Mouse (Mus musculus) lung, adult 2 months (tissue): ENCODE results near the gene Fank1.

Experiments used
- CTCF ChIP-seq: fragments of 200-500 bp; IDR thresholded peaks from 2 replicates; pipeline ENCODE4 v1.5.1; 2011; ENCODE audit warnings: mild to moderate bottlenecking, low read length, control low read depth; ENCODE audit not compliant: insufficient read depth
- POLR2A ChIP-seq: fragments of 200-500 bp; IDR thresholded peaks from 2 replicates; pipeline ENCODE4 v1.6.1; 2011; ENCODE audit warnings: low read depth, mild to moderate bottlenecking, control low read depth, low read length, borderline replicate concordance; ENCODE audit errors: extremely low read depth

DNA sequence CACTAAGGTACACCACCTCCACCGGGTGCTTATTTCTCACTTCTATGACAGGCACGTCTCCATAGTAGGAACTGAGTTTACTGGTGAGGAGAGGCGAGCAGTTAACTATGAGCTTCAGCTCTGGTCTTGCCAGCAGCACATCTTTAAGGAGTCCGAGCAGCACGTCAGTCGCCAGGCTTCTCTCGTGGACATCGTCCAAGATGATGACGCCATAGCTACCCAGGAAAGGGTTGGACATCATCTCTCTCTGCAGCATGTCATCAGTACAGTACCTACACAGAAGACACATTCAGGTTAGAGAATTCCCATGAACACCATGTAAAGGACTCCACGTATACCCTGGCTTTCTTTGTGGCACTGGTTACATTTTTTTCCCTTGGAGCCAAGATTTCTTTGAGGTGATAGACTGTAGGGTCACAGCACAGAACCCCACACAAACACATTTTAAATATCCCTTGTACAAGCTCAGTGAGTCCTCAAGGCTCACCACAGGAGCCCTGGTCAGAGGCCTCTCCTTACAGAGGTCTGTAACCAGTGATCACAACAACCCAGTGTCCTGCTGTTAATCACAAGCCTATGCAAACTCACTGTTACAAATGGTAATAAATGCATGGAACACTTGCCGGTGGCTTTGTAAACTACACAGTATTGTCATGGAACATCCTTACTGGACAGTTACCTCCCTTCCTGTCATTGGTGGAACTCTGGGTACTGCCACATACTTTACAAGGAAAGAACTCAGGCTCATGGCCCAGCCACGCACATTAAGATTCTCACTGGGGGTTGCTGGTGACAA is 33.9 kb upstream of the Fank1 start:
- TF ChIP-seq POLR2A (no peak), CTCF (no peak)
